Mouse (Mus musculus) MEL (cell line): ENCODE measurements around the gene Vamp2. TPM values are rescaled to one million over a fixed set of nuclear protein-coding genes. Genes with fewer than 3 reads are reported as not detected.

Experiments used
- DNase-seq: peaks from one replicate; pipeline ENCODE4 v3.0.0; 2011; ENCODE audit warnings: low read depth, low spot score
- H3K27ac ChIP-seq: 2 replicates; pipeline ENCODE4 v1.5.1; 2012; ENCODE audit warnings: low read depth, mild to moderate bottlenecking, control low read depth, low read length, moderate library complexity; ENCODE audit not compliant: control insufficient read depth
- H3K27me3 ChIP-seq, 2 experiments: fragments of 150-350 bp in 1 of 2; sonication (generic) in 1 of 2; 2 replicates each; pipeline ENCODE4 v1.6.1; 2012; ENCODE audit warnings: low read length in 2 of 2, mild to moderate bottlenecking in 2 of 2, improper control_type of control experiment in 1 of 2, moderate library complexity in 1 of 2; ENCODE audit not compliant: insufficient read depth in 2 of 2, control insufficient read depth in 1 of 2
- H3K36me3 ChIP-seq, 2 experiments: 2 replicates each; pipeline ENCODE4 v1.6.1; 2012 to 2014; ENCODE audit warnings: low read length in 2 of 2, improper control_type of control experiment in 1 of 2, inconsistent platforms in 1 of 2, mild to moderate bottlenecking in 1 of 2; ENCODE audit not compliant: insufficient read depth in 2 of 2, control insufficient read depth in 1 of 2
- H3K4me1 ChIP-seq, 2 experiments: fragments of 150-350 bp in 1 of 2; sonication (generic) in 1 of 2; 2 replicates each; pipeline ENCODE4 v1.6.1; 2012; ENCODE audit warnings: low read length in 2 of 2, improper control_type of control experiment in 1 of 2, mild to moderate bottlenecking in 1 of 2; ENCODE audit not compliant: insufficient read depth in 2 of 2, control insufficient read depth in 1 of 2
- H3K4me3 ChIP-seq, 2 experiments: fragments of 150-350 bp in 1 of 2; sonication (generic) in 1 of 2; 2 replicates each; pipeline ENCODE4 v1.5.1; 2012; ENCODE audit warnings: low read depth in 2 of 2, low read length in 2 of 2, mild to moderate bottlenecking in 2 of 2, moderate library complexity in 2 of 2, control low read depth in 1 of 2, improper control_type of control experiment in 1 of 2; ENCODE audit not compliant: control insufficient read depth in 1 of 2, insufficient read depth in 1 of 2
- H3K79me2 ChIP-seq: 2 replicates; pipeline ENCODE4 v1.6.1; 2012; ENCODE audit warnings: mild to moderate bottlenecking, low read length, moderate library complexity; ENCODE audit not compliant: control insufficient read depth, poor library complexity, insufficient read depth
- H3K9ac ChIP-seq: 2 replicates; pipeline ENCODE4 v1.6.1; 2012; ENCODE audit warnings: low read depth, mild to moderate bottlenecking, control low read depth, low read length, moderate library complexity; ENCODE audit not compliant: control insufficient read depth, poor library complexity, severe bottlenecking
- H3K9me3 ChIP-seq: fragments of 150-350 bp; sonication (generic); replicated peaks from 2 replicates; pipeline ENCODE4 v1.6.1; 2012; ENCODE audit warnings: mild to moderate bottlenecking, low read length, improper control_type of control experiment, moderate library complexity; ENCODE audit not compliant: insufficient read depth
- BHLHE40 ChIP-seq: IDR thresholded peaks from 2 replicates; pipeline ENCODE4 v1.6.1; 2012; ENCODE audit warnings: low read depth, mild to moderate bottlenecking, inconsistent platforms, low read length, improper control_type of control experiment, borderline replicate concordance
- E2F4 ChIP-seq: IDR thresholded peaks from 2 replicates; pipeline ENCODE4 v1.6.1; 2011; ENCODE audit warnings: low read depth, low read length, improper control_type of control experiment, borderline replicate concordance
- EP300 ChIP-seq, 2 experiments: IDR thresholded peaks; 2 replicates each; pipeline ENCODE4 v1.6.1; 2011; ENCODE audit warnings: improper control_type of control experiment in 2 of 2, low read length in 2 of 2, low read depth in 1 of 2, mild to moderate bottlenecking in 1 of 2
- ETS1 ChIP-seq: IDR thresholded peaks from 2 replicates; pipeline ENCODE4 v1.6.1; 2012; ENCODE audit warnings: low read depth, mild to moderate bottlenecking, inconsistent platforms, low read length, improper control_type of control experiment, moderate library complexity
- GATA1 ChIP-seq: IDR thresholded peaks from 2 replicates; pipeline ENCODE4 v1.6.1; 2011; ENCODE audit warnings: low read depth, low read length, improper control_type of control experiment
- HCFC1 ChIP-seq: IDR thresholded peaks from 2 replicates; pipeline ENCODE4 v1.6.1; 2012; ENCODE audit warnings: low read depth, mild to moderate bottlenecking, inconsistent platforms, low read length, improper control_type of control experiment, moderate library complexity
- JUND ChIP-seq: IDR thresholded peaks from 2 replicates; pipeline ENCODE4 v1.6.1; 2011; ENCODE audit warnings: low read depth, mild to moderate bottlenecking, improper control_type of control experiment, low read length
- MAX ChIP-seq: IDR thresholded peaks from 2 replicates; pipeline ENCODE4 v1.6.1; 2011; ENCODE audit warnings: low read length, improper control_type of control experiment
- MAZ ChIP-seq: IDR thresholded peaks from 2 replicates; pipeline ENCODE4 v1.6.1; 2012; ENCODE audit warnings: low read depth, mild to moderate bottlenecking, inconsistent platforms, low read length, improper control_type of control experiment
- MEF2A ChIP-seq: IDR thresholded peaks from 2 replicates; pipeline ENCODE4 v1.6.1; 2014; ENCODE audit warnings: low read depth, mild to moderate bottlenecking, inconsistent platforms, low read length, improper control_type of control experiment; ENCODE audit not compliant: poor library complexity, insufficient replicate concordance, severe bottlenecking; ENCODE audit errors: extremely low read depth
- MYB ChIP-seq: IDR thresholded peaks from 2 replicates; pipeline ENCODE4 v1.6.1; 2011; ENCODE audit warnings: mild to moderate bottlenecking, low read depth, low read length, improper control_type of control experiment
- MYC ChIP-seq: IDR thresholded peaks from 2 replicates; pipeline ENCODE4 v1.6.1; 2011; ENCODE audit warnings: low read depth, mild to moderate bottlenecking, low read length, improper control_type of control experiment, moderate library complexity
- NELFE ChIP-seq: IDR thresholded peaks from 2 replicates; pipeline ENCODE4 v1.6.1; 2011; ENCODE audit warnings: low read depth, low read length, improper control_type of control experiment
- SIN3A ChIP-seq: IDR thresholded peaks from 2 replicates; pipeline ENCODE4 v1.6.1; 2012; ENCODE audit warnings: low read length, improper control_type of control experiment, inconsistent platforms
- TAL1 ChIP-seq: IDR thresholded peaks from 2 replicates; pipeline ENCODE4 v1.6.1; 2012; ENCODE audit warnings: mild to moderate bottlenecking, inconsistent platforms, low read length, moderate library complexity, mixed read lengths
- TBP ChIP-seq: IDR thresholded peaks from 2 replicates; pipeline ENCODE4 v1.8.0; 2011; ENCODE audit warnings: low read depth, low read length, improper control_type of control experiment
- UBTF ChIP-seq: IDR thresholded peaks from 2 replicates; pipeline ENCODE4 v1.6.1; 2012; ENCODE audit warnings: low read depth, mild to moderate bottlenecking, inconsistent platforms, low read length, improper control_type of control experiment, moderate library complexity, borderline replicate concordance; ENCODE audit not compliant: insufficient read depth
- USF1 ChIP-seq: IDR thresholded peaks from 2 replicates; pipeline ENCODE4 v1.6.1; 2014; ENCODE audit warnings: low read depth, mild to moderate bottlenecking, inconsistent platforms, low read length, improper control_type of control experiment, moderate library complexity
- polyA plus RNA-seq, 2 experiments: library from polyadenylated mRNA; stranded (reverse) in 1 of 2; unstranded in 1 of 2; fragments of >175 nt in 1 of 2; fragments of >200 nt in 1 of 2; gene quantifications; 2 replicates each; pipeline versions ENCODE4 v1.2.1 to v1.2.4; 2012; ENCODE audit warnings: low replicate concordance in 2 of 2, low read depth in 1 of 2; ENCODE audit not compliant: insufficient read length in 2 of 2, insufficient read depth in 1 of 2, missing spikeins in 1 of 2
- total RNA-seq: library from RNA; depleted of rRNA; stranded (reverse); fragments of 300-350 nt; gene quantifications from 2 replicates; pipeline ENCODE4 v1.2.3, GENCODE M21; 2012

Vamp2 gene
- total and polyA plus RNA-seq, 3 experiments = 3.3 to 28.9 TPM; not detected in 1

DNA sequence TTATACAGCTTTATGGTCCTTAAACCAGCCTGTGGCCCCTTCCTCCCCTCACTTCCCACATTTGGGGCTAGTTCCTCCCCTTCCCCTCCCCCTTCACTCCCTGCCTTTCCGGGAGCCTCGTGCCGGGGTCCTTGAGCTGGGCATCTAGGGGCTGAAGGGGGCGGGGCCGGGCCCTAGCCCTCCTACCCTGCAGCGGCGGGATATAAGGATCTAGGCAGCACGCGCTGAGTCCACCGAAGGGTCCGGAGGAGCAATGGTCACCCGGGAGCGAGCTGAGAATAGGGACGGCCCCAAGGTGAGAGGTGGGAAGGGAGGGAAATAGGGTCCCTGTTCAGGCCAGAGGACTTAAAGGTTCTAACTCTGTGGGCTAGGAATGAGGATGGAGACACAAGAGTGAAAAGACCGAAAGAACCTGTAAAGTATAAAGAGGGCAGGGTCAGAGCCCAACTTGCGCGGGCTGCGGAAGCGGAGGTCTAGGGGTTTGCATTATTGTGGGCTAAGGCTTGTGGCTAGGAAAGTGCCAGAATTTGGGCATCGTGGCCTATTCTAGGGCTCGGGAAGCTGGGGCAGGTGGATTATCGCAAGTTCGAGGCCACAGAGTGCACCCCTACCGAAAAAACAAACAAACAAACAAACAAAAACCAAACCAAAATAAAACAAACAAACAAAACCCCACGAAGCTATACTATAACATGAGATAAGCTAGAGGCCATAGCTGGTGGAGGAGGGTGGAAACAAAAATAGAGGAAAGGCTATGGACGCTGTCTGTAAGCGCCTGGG lies 32.1 kb downstream of the Vamp2 start, which contains the start of gene Hes7 (continued):
- TF ChIP-seq HCFC1 (no peak), MYB (no peak), NELFE (no peak), BHLHE40 (no peak), MYC (no peak), MAX (no peak), GATA1 (0 out of 2 replicates have a peak, but pooled peaks have one; percentile 10), E2F4 (no peak), TAL1 (no peak), JUND (no peak), MAZ (peak; percentile 72; the same call in 1 of the 2 replicates), USF1 (no peak), EP300 (IDR thresholded peaks at IDR 0.05; ENCODE audit: low read depth in 1 of 2, low read length in 2 of 2) (no peak), MEF2A (no peak)

DNA sequence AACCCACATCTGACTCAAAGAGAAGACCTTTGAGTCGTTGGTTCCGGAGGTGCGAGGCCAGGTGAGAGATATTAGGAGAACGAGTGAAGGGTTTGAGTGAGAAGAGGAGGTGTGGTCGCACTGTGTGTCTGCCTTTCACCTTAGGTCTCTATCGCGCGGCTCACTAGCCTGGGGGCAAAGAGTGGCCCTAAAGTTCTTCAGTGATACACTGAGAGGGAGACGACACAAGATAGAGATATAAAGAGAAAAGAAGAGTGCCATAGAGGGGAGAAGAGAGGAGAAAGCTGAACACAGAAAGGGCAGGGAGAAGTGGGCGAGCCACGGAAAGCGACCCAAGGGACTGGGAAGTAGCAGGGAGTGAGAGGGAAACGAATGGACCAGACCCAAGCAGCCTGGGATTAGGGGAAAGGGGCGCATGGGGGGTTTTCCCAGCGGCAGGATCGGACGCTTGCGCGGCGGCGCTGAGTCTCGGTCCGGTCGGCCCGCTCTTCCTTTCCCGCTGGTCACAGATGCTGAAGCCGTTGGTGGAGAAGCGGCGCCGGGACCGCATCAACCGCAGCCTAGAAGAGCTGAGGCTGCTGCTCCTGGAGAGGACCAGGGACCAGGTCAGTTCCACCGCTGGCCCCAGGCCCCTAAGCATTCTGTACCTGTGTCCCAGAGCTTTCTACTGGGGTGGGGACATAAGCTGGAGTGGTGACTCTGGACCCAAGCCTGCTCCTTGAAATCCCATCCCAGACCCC lies 32.9 kb downstream of the Vamp2 start:
- Histone ChIP-seq H3K79me2 (no peaks in the 10 kb centered on the region; the same call in 1 of the 2 replicates), H3K9ac (peak overlapping the region; percentile 60), H3K27ac (no peak overlapping the region), H3K36me3 (peaks cover 0 to 9% of the 10 kb centered on the region in 2 experiments; a peak in 2 of 4 replicates), H3K27me3 (no peaks in the 10 kb centered on the region), H3K9me3 (no peaks in the 10 kb centered on the region), H3K4me1 (peaks cover 0 to 14% of the 10 kb centered on the region in 2 experiments; a peak in 2 of 4 replicates), H3K4me3 (peak overlapping the region; percentile 20 to 88)
- TF ChIP-seq MAX (peak; percentile 50; the same call in 1 of the 2 replicates), UBTF (0 out of 2 replicates have a peak, but pooled peaks have one; percentile 11), ETS1 (0 out of 2 replicates have a peak, but pooled peaks have one; percentile 5), SIN3A (peak; percentile 8; the same call in 1 of the 2 replicates), TBP (0 out of 2 replicates have a peak, but pooled peaks have one; percentile 4), MAZ (no peak; the same call in 1 of the 2 replicates)
- peak; percentile 62 for DNase-seq
